Mouse (Mus musculus) brain, embryonic 14.5 days (tissue): Measurements from ENCODE around the gene Tnks2. TPM values are rescaled to one million over a fixed set of nuclear protein-coding genes. Genes with fewer than 3 reads are reported as not detected.

Source experiments
- DNase-seq: peaks from one replicate; pipeline ENCODE4 v3.0.0-alpha.2; 2011; ENCODE audit warnings: low read depth
- CTCF ChIP-seq: fragments of 200-500 bp; IDR thresholded peaks from 2 replicates; pipeline ENCODE4 v1.5.1; 2012; ENCODE audit warnings: inconsistent platforms, mild to moderate bottlenecking, moderate library complexity, borderline replicate concordance; ENCODE audit not compliant: insufficient read depth, insufficient read length; ENCODE audit errors: extremely low read depth
- POLR2A ChIP-seq: fragments of 200-500 bp; IDR thresholded peaks from 2 replicates; pipeline ENCODE4 v1.6.1; 2012; ENCODE audit warnings: mild to moderate bottlenecking, inconsistent platforms, borderline replicate concordance; ENCODE audit not compliant: poor library complexity, insufficient read depth, insufficient read length, severe bottlenecking; ENCODE audit errors: extremely low read depth
- polyA plus RNA-seq: library from polyadenylated mRNA; depleted of rRNA; stranded (reverse); fragments of >200 nt; gene quantifications from 2 replicates; pipeline ENCODE4 v1.2.3, GENCODE M21; 2012; rRNA removed

The Tnks2 gene
- polyA plus RNA-seq, result 88.6 and 119 TPM in 2 replicates

DNA sequence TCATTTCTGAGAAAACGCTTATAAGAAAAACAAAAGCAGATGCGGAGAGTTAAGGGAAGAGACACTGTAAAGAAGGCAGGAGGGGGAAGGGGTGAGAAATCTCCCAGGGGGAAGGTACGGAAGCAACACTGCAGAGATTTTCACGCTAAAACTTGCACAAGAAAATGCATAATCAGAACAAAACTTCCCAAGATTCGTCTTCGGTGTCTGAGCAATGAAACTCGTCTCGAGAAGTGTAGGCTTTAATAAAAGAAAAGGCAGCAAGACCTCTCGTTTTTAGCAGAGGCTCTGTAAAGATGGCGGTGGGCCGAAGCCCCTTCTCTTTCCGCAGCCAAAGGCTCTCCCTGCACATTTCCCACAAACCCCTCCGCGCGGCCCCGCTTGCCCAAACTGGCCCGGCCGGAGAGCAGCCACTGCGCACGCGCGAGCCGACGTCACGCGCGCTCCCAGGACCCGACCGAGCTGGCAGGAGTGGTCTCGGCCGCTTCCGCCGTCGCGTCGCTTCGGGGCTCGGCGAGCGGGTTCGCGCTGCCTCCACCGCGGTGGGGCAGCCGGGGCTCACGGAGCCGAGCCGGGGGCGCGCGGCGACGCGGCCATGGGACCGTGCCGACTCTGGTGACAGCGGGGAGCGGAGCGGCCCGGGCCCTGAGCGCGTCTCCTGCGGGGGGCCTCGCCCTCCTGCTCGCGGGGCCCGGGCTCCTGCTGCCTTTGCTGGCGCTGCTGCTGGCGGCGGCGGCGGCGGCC lies at the start of gene Tnks2:
TSS of gene Tnks2 (plus strand) at position 445 of the 744 bp plus-strand sequence.
- DNase-seq, result peak; percentile 99
- TF ChIP-seq POLR2A (peak; percentile 98; the same call in 1 of the 2 replicates), CTCF (no peak)

GRCm38 (mm10) chr19:36789873-36790733 lies 43.9 kb upstream of the Tnks2 start:
- no peak for TF ChIP-seq POLR2A
- TF ChIP-seq CTCF, result no peak
- peak; percentile 63 for DNase-seq

DNA sequence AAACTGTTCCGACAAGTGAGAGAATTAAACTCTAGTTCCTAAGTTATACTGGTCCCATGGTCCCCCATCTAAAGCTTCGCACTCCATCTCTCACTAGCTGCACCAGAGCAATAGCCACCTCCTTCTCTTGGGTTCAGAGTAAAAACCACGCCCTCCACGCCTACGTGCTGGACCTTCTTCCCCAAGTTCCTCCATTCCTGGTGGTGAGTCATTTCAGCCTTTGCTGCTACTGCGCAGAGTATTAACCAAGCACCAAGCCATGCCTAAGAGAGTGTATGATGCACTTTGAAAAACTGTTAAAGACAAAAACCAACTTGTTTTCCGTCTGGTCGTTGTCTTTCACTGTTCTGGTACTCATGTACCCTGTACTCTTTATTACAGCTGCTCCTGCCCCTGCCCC lies 41.4 kb upstream of the Tnks2 start:
- TF ChIP-seq POLR2A, result no peak
- no peak for TF ChIP-seq CTCF
- DNase-seq, result no peak

- DNase-seq, result no peak
Measured at GRCm38 (mm10) chr19:36793450-36793849, 40.6 kb upstream of the Tnks2 start.

DNA sequence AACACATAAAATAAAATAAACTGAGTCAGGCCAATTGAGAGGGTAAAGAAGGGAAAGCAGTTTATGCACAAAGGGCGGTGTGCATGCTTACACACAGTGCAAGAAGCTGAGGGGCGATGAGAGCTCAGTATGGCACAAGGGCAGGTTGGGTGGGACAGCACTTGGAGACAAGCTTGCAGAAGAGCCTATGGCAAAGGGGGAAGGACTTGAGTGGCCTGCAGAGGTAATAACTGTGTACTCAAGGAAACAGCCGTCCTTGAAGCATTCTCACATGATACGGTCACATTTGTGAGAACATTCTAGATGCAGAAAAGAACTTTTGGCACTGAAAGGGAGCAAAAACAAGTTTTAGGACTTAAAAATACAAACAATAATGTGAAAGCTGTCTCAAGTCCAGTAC lies 40.0 kb upstream of the Tnks2 start:
- no peak for TF ChIP-seq POLR2A
- no peak for TF ChIP-seq CTCF
- DNase-seq, result no peak

More at GRCm38 (mm10) chr19:36793450-36793849, 40.6 kb upstream of the Tnks2 start:
- no peak for TF ChIP-seq CTCF

DNA sequence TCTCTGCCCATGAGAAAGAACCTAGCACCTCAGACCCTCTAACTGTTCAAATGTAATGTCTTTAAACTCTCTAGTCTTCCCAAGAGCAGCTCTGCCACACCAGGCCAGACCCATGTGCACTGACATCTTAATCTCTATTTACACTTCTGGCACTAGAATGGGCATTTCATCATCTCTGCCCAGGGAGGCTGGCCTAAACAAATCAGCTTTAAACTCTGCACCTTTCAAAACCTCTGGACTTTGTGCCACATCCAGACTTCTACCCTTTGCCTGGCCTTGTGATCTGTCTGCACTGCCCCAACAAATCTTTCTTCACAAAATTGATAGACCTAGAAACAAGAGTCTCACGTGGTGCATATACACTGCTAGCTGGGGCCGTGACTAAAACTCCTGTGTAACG lies 38.8 kb upstream of the Tnks2 start:
- TF ChIP-seq POLR2A (no peak), CTCF (no peak)
- DNase-seq, result no peak

- TF ChIP-seq CTCF, result no peak
- no peak for TF ChIP-seq POLR2A
Measured at GRCm38 (mm10) chr19:36796931-36797330, 37.1 kb upstream of the Tnks2 start.

DNA sequence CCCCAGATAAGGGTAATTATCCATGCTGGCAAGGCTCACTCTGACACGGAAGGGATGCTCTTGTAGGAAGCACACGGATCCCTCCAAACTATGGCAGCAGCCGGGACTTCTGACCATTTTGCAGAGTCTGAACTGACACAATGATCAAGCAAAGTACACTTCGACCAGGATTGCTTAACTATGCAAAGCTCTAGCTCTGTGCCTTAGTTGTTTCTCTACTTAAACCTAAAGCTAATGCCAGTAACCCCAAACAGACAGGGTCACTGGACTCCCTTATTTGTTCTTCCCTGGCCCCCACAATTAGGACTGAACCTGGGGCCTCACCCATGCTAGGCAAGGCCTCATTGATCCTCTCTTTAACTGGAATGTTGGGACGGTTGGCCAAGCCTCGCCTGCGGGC lies 33.7 kb upstream of the Tnks2 start:
- TF ChIP-seq POLR2A (no peak), CTCF (no peak)
- DNase-seq, result no peak

More at GRCm38 (mm10) chr19:36796931-36797330, 37.1 kb upstream of the Tnks2 start:
- no peak for DNase-seq

- TF ChIP-seq CTCF (peak; percentile 36; the same call in 1 of the 2 replicates), POLR2A (no peak)
- DNase-seq, result peak; percentile 47
Measured at GRCm38 (mm10) chr19:36801856-36802641, 32.0 kb upstream of the Tnks2 start.

DNA sequence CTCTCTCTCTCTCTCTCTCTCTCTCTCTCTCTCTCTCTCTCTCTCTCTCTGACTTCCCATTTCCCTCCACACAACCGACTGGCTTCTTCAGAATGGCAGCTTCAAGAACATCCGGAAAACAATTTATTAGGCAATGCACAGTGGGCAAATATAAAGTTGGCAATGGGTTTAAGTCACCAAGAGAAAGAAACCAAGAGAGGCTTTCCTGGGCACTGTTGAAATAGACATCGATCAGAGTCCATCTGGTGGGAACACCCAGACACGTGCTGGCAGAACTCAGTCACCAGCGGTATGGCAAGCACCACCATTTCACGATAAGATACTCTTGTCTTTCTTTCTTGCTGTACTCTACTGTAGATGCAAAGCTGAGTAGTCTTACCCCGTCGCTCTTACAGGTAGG lies 30.6 kb upstream of the Tnks2 start:
- no peak for DNase-seq

DNA sequence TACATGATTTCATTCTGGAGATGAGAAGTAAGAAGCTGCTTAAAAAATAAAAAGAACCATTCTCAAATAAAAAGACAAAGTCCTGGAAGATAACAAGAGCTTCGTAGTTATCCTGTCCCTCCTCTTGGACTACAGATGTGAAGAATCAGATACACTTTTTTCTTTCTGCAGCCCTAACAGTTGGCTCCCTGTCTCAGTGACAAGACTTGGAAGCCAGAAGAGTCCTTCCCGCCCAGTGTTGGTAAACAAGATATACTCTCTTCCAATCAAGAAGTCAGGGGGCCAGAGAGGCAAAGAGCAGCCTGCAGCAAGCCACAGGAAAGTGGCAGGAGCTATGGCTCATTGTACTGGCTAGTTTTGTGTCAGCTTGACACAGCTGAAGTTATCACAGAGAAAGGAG lies 27.2 kb upstream of the Tnks2 start:
- DNase-seq, result no peak

More for the DNA sequence above, 30.6 kb upstream of the Tnks2 start:
- TF ChIP-seq POLR2A (no peak), CTCF (no peak)

DNA sequence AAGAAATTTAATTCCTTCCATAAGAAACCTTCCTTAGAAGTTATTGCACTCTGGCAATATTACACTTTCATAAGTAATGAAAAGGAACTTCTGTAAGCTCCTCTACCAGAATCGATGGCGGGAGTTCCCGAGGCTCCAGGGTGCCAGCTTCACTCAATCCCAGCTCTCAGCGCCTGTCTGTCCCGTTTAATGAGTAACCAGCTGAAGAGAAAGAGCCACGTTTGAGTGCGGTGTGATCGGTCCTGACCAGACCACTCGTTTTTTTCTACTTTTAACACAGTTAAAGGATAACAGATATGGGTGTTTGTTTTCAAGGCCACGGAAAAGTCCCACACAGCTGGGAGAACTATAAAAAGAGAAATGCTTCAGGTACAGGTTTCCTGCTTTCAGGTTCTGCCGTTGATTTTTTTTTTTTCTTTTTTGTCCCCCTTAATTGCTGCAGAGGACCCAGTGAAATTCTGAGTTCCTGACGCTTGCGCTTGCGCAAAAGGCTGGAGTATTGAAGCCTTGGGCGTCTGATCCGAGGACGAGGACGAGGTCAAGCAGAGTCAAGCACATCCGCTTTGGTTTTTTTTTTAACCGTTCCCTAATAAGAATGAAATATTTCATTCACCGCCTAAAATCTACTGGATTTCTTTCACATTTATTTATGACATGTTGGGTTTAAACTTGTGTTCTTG lies 25.5 kb upstream of the Tnks2 start:
- TF ChIP-seq POLR2A, result no peak
- no peak for TF ChIP-seq CTCF
- no peak for DNase-seq

More for the DNA sequence above, 27.2 kb upstream of the Tnks2 start:
- TF ChIP-seq CTCF (no peak), POLR2A (no peak)
